Mouse (Mus musculus) heart, embryonic 14.5 days (tissue): Measurements from ENCODE around the gene Tspan33. TPM values are rescaled to one million over a fixed set of nuclear protein-coding genes. Genes with fewer than 3 reads are reported as not detected.

Experiments used
- polyA plus RNA-seq: library from polyadenylated mRNA; unstranded; fragments of >200 nt; fragmentation: Nextera tagmentation; extraction: Ambion mirVana; gene quantifications from 2 replicates; pipeline ENCODE4 v1.2.1, GENCODE M21; 2014

Tspan33 gene
- polyA plus RNA-seq, 1 experiment from 2014 or later, result 2.4 TPM

Other genes starting within 250 kb of the Tspan33 start
- 208 and 250 TPM in 2 replicates for gene Atp6v1f, start 226.5 kb upstream of the Tspan33 start, polyA plus RNA-seq
- not detected in 2 replicates for gene Atp6v1fnb, start 222.8 kb upstream of the Tspan33 start, polyA plus RNA-seq
- 10.0 and 10.2 TPM in 2 replicates for gene Kcp, start 186.3 kb upstream of the Tspan33 start, polyA plus RNA-seq
- gene Irf5, start 167.6 kb upstream of the Tspan33 start, polyA plus RNA-seq, result 5.0 and 5.3 TPM in 2 replicates
- 65.4 and 66.6 TPM in 2 replicates for gene Tnpo3, start 84.3 kb upstream of the Tspan33 start, polyA plus RNA-seq
- gene Smo, start 41.3 kb downstream of the Tspan33 start, polyA plus RNA-seq, result 18.8 and 22.1 TPM in 2 replicates
- gene Ahcyl2, start 73.8 kb downstream of the Tspan33 start, polyA plus RNA-seq, result 10.5 and 11.7 TPM in 2 replicates
- 67.0 and 78.5 TPM in 2 replicates for gene Strip2, start 222.8 kb downstream of the Tspan33 start, polyA plus RNA-seq